Mouse (Mus musculus): ENCODE measurements around the gene Iqschfp. TPM values are rescaled to one million over a fixed set of nuclear protein-coding genes. Genes with fewer than 3 reads are reported as not detected.

The Iqschfp gene
- polyA plus RNA-seq, 1 experiment from 2014 or later = not detected

DNA sequence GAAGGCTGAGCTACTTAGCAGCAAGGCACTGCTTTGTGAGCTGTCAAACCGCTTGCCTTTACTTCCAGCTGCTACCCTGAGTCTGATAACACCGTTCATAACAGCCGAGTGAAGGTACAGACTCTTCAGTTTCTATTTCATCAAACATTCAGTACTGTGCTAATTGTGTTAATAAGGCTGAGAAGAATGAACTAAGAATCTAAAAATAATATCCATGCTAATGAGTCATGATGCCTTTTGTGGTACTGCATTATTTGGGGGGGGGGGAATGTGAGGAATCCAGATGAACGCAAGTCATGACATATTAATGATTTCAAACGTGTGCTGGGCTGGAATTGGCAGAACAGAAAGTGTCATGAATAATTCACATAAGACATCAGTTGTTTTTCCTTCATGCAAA, 513.7 kb downstream of the Iqschfp start:
- Histone ChIP-seq H3K9me3 (no peaks in the 10 kb centered on the region), H3K27me3 (ENCODE audit: insufficient read depth, poor library complexity, severe bottlenecking) (no peaks in the 10 kb centered on the region), H3K4me1 (peaks cover 22% of the 10 kb centered on the region), H3K36me3 (no peaks in the 10 kb centered on the region), H3K27ac (no peak overlapping the region), H3K4me3 (no peak overlapping the region)
- DNase-seq (ENCODE audit: low spot score) = no peak
- 58% methylated on average over 5 of the region's 5 CpGs for WGBS

- Histone ChIP-seq H3K27me3 (ENCODE audit: insufficient read depth, poor library complexity, severe bottlenecking) (no peaks in the 10 kb centered on the region), H3K9me3 (no peaks in the 10 kb centered on the region), H3K36me3 (no peaks in the 10 kb centered on the region), H3K27ac (no peak overlapping the region), H3K4me1 (peaks cover 16% of the 10 kb centered on the region; the same call in 1 of the 2 replicates), H3K4me3 (no peak overlapping the region)
- WGBS = 20% methylated on average over 3 of the region's 3 CpGs
- no peak for DNase-seq (ENCODE audit: low spot score)
Observed at GRCm38 (mm10) chr3:68412262-68412661, 520.2 kb downstream of the Iqschfp start.

GRCm38 (mm10) chr3:68419792-68420191, 527.8 kb downstream of the Iqschfp start:
- Histone ChIP-seq H3K9me3 (no peaks in the 10 kb centered on the region), H3K27me3 (ENCODE audit: insufficient read depth, poor library complexity, severe bottlenecking) (no peaks in the 10 kb centered on the region), H3K4me1 (peaks cover under 1% of the 10 kb centered on the region; the same call in 1 of the 2 replicates), H3K4me3 (no peak overlapping the region), H3K27ac (no peak overlapping the region), H3K36me3 (no peaks in the 10 kb centered on the region)
- DNase-seq (ENCODE audit: low spot score) = no peak
- 82% methylated on average over 4 of the region's 4 CpGs for WGBS

- Histone ChIP-seq H3K9me3 (no peaks in the 10 kb centered on the region), H3K4me3 (no peak overlapping the region), H3K27me3 (ENCODE audit: insufficient read depth, poor library complexity, severe bottlenecking) (no peaks in the 10 kb centered on the region), H3K27ac (no peak overlapping the region), H3K4me1 (peaks cover 6% of the 10 kb centered on the region; the same call in 1 of the 2 replicates), H3K36me3 (no peaks in the 10 kb centered on the region)
- DNase-seq (ENCODE audit: low spot score) = no peak
- WGBS = 83% methylated on average over 2 of the region's 2 CpGs
Observed at GRCm38 (mm10) chr3:68420927-68421326, 528.9 kb downstream of the Iqschfp start.

GRCm38 (mm10) chr3:68421849-68422248, 529.8 kb downstream of the Iqschfp start:
- no peak for DNase-seq (ENCODE audit: low spot score)
- Histone ChIP-seq H3K4me1 (peaks cover 6% of the 10 kb centered on the region; the same call in 1 of the 2 replicates), H3K4me3 (no peak overlapping the region), H3K9me3 (no peaks in the 10 kb centered on the region), H3K27me3 (ENCODE audit: insufficient read depth, poor library complexity, severe bottlenecking) (no peaks in the 10 kb centered on the region), H3K36me3 (no peaks in the 10 kb centered on the region), H3K27ac (no peak overlapping the region)
- WGBS = 88% methylated on average over 2 of the region's 2 CpGs

DNA sequence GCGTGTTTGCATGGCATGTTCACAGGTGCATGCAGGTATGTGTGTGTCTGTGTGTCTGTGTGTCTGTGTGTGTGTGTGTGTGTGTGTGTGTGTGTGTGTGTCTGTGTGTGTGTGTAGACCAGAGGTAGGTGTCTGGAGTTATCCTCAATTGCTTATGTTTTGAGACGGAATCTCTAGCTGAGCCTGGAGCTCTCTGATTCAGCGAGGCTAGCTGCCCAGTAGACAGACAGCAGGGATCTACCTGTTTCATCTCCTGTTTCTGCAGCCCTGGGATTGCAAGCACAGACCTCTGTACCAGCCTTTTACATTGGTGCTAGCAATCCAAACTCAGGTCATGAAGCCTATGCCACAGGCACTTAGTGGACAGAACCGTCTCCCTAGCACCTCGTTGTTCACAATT, 536.0 kb downstream of the Iqschfp start:
- Histone ChIP-seq H3K4me3 (no peak overlapping the region), H3K27me3 (ENCODE audit: insufficient read depth, poor library complexity, severe bottlenecking) (no peaks in the 10 kb centered on the region), H3K27ac (no peak overlapping the region), H3K9me3 (no peaks in the 10 kb centered on the region), H3K36me3 (no peaks in the 10 kb centered on the region), H3K4me1 (peaks cover 6% of the 10 kb centered on the region; the same call in 1 of the 2 replicates)
- DNase-seq (ENCODE audit: low spot score) = no peak
- 83% methylated on average over 5 of the region's 5 CpGs for WGBS

DNA sequence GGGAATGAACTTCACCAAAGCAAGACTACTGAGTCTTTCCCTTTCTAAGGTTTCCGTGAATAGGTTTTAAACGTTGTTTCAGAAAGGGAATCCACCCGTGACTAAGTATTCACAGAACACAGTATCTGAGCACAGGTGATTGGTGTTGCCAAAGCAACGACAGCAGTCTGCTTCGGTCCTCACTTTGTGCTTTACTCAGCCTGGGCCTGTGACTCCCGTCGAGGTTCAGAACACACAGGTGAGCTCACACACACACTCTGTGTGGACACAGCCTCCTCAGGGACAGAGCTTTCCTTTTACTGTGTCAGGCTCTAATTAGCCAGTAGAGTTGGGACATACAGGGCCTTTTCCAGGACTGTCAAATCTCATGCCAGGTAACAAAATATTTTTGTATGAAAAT, 542.4 kb downstream of the Iqschfp start:
- 77% methylated on average over 7 of the region's 7 CpGs for WGBS

GRCm38 (mm10) chr3:68434897-68435296, 542.9 kb downstream of the Iqschfp start:
- H3K36me3 ChIP-seq = no peaks in the 10 kb centered on the region
- H3K27me3 ChIP-seq (ENCODE audit: insufficient read depth, poor library complexity, severe bottlenecking) = no peaks in the 10 kb centered on the region
- no peaks in the 10 kb centered on the region for H3K9me3 ChIP-seq
- WGBS = 78% methylated on average over 2 of the region's 2 CpGs
- no peaks in the 10 kb centered on the region for H3K4me1 ChIP-seq
- no peak overlapping the region for H3K27ac ChIP-seq
- H3K4me3 ChIP-seq = no peak overlapping the region
- no peak for DNase-seq (ENCODE audit: low spot score)

More for the DNA sequence above, 542.4 kb downstream of the Iqschfp start:
- no peaks in the 10 kb centered on the region for H3K9me3 ChIP-seq
- no peak for DNase-seq (ENCODE audit: low spot score)
- no peaks in the 10 kb centered on the region for H3K27me3 ChIP-seq (ENCODE audit: insufficient read depth, poor library complexity, severe bottlenecking)
- H3K27ac ChIP-seq = no peak overlapping the region
- no peaks in the 10 kb centered on the region for H3K4me1 ChIP-seq
- no peak overlapping the region for H3K4me3 ChIP-seq
- H3K36me3 ChIP-seq = no peaks in the 10 kb centered on the region

- Histone ChIP-seq H3K4me1 (peaks cover 12% of the 10 kb centered on the region), H3K9me3 (no peaks in the 10 kb centered on the region), H3K27me3 (ENCODE audit: insufficient read depth, poor library complexity, severe bottlenecking) (no peaks in the 10 kb centered on the region), H3K36me3 (no peaks in the 10 kb centered on the region), H3K4me3 (no peak overlapping the region), H3K27ac (no peak overlapping the region)
- WGBS = 65% methylated on average over 2 of the region's 2 CpGs
- no peak for DNase-seq (ENCODE audit: low spot score)
Observed at GRCm38 (mm10) chr3:68448480-68448879, 556.4 kb downstream of the Iqschfp start.

DNA sequence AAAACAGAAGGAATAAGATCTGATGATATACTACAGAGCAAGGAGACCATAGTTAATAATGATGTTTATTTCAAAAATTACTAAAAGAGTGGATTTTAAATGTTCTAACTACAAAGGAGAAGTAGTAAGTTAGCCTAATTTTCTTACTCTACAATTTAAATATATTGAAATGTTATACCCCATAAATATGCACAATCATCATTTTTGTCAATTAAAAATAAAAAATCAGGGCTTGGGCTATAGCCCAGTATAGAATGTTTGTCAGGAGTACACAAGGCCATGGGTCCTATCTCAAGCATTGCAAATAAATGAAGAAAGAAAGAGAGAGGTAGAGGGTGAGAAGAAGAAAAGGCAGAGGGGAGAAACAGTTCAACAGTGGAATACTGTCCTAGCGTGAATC, 559.6 kb downstream of the Iqschfp start:
- peaks cover 16% of the 10 kb centered on the region for H3K4me1 ChIP-seq
- no peaks in the 10 kb centered on the region for H3K9me3 ChIP-seq
- H3K27ac ChIP-seq = no peak overlapping the region
- no peaks in the 10 kb centered on the region for H3K36me3 ChIP-seq
- no peaks in the 10 kb centered on the region for H3K27me3 ChIP-seq (ENCODE audit: insufficient read depth, poor library complexity, severe bottlenecking)
- 83% methylated on average over 1 of the region's 1 CpGs for WGBS
- DNase-seq (ENCODE audit: low spot score) = no peak
- no peak overlapping the region for H3K4me3 ChIP-seq

DNA sequence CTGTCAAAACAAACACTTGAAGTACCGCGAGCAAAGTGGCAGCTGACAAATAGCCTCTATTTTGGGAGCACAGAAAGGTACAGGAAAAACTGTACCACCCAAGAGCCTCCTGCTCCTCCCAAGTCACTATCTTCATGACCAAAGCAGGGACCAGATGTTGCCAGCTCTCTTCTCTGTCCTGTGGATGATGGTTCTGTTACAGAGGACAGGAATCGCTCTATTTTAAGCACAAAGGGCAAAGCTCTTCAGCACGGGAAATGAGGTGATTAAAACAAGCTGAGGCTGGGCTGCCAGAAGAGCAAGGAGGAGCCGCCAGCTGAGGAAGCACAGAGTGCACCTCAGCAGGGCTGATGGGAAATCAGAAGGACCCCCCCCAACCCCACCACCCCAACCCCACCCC, 561.2 kb downstream of the Iqschfp start:
- WGBS = 3% methylated on average over 5 of the region's 5 CpGs
- Histone ChIP-seq H3K27me3 (ENCODE audit: insufficient read depth, poor library complexity, severe bottlenecking) (no peaks in the 10 kb centered on the region), H3K9me3 (no peaks in the 10 kb centered on the region), H3K4me3 (peak overlapping the region; percentile 37), H3K4me1 (peaks cover 16% of the 10 kb centered on the region), H3K36me3 (no peaks in the 10 kb centered on the region), H3K27ac (peak overlapping the region; percentile 80)
- DNase-seq (ENCODE audit: low spot score) = no peak

DNA sequence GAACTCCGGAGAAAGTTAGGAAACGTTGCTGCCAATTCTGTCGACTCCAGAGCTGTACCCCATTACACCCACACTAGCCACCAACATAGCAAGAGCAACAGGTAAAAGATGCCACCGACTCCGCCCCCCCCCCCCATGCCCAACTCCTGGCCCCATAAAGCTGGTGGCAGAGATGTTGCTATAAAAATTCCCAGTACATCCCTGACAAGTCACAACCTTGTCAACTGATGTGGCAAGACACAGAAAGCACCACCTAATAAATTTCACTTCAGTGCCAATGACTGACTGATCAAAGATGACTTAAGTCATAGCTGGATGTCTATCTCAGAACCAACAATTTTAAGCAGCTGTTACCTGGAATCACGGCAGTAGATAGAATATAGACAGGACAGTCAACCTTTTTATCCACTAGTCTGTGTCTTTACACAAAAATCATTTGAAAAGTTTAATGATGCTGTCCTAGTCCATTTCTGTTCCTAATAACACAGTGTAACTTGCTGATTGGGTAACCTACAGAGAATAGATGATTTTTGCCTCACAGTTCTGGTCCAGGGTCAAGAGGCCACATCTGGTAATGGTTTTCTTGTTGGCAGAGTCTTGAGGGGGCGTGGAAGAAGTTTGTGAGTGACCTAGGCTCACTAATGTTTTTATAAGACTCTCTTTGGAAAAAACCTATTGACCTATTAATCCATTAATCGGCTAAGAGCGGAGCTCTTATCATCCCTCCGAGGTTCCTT, 561.9 kb downstream of the Iqschfp start:
- no peak for DNase-seq (ENCODE audit: low spot score)
- H3K36me3 ChIP-seq = no peaks in the 10 kb centered on the region
- H3K4me1 ChIP-seq = peaks cover 16% of the 10 kb centered on the region
- H3K4me3 ChIP-seq = peak overlapping the region; percentile 37
- 39% methylated on average over 10 of the region's 10 CpGs for WGBS
- no peaks in the 10 kb centered on the region for H3K27me3 ChIP-seq (ENCODE audit: insufficient read depth, poor library complexity, severe bottlenecking)
- H3K27ac ChIP-seq = peak overlapping the region; percentile 80; the same call in 1 of the 2 replicates
- no peaks in the 10 kb centered on the region for H3K9me3 ChIP-seq

- WGBS = 36% methylated on average over 5 of the region's 5 CpGs
- peak overlapping the region; percentile 65; the same call in 1 of the 2 replicates for H3K27ac ChIP-seq
Observed at GRCm38 (mm10) chr3:68466643-68467042, 574.6 kb downstream of the Iqschfp start.

More at GRCm38 (mm10) chr3:68466643-68467042, 574.6 kb downstream of the Iqschfp start:
- Histone ChIP-seq H3K36me3 (no peaks in the 10 kb centered on the region), H3K27me3 (ENCODE audit: insufficient read depth, poor library complexity, severe bottlenecking) (no peaks in the 10 kb centered on the region), H3K4me1 (peaks cover 42% of the 10 kb centered on the region), H3K4me3 (no peak overlapping the region), H3K9me3 (no peaks in the 10 kb centered on the region)
- DNase-seq (ENCODE audit: low spot score) = no peak

All from heart, embryonic 10.5 days (tissue).